Mouse (Mus musculus) erythroblast, embryonic 14.5 days (primary cell): Measurements from ENCODE around the gene Ptma.

Experiments used
- GATA1 ChIP-seq: IDR thresholded peaks from 2 replicates; pipeline ENCODE4 v1.6.1; 2012; ENCODE audit warnings: low read length, inconsistent platforms, mixed read lengths
- TAL1 ChIP-seq: IDR thresholded peaks from 3 replicates; pipeline ENCODE4 v1.6.1; 2012; ENCODE audit warnings: low read length, inconsistent platforms, mixed read lengths

- TF ChIP-seq GATA1 (no peak), TAL1 (no peak)
Observed at GRCm38 (mm10) chr1:86527599-86528486, 1.3 kb downstream of the Ptma start.
